Mouse (Mus musculus) G1E (cell line): ENCODE data around the gene Srd5a3.

Experiments used
- CTCF ChIP-seq: IDR thresholded peaks from 2 replicates; pipeline ENCODE4 v1.5.1; 2012; ENCODE audit warnings: low read depth, low read length, inconsistent platforms, mixed read lengths
- GATA1 ChIP-seq: IDR thresholded peaks from 2 replicates; pipeline ENCODE4 v1.6.1; 2012; ENCODE audit warnings: borderline replicate concordance, low read length, inconsistent platforms, mixed read lengths
- TAL1 ChIP-seq: conservative IDR thresholded peaks from 2 replicates; pipeline ENCODE4 v1.6.1; 2012; ENCODE audit warnings: low read depth, low read length, inconsistent platforms, mixed read lengths

- TF ChIP-seq TAL1 (no peak), CTCF (no peak), GATA1 (no peak)
These were observed 31.6 kb upstream of the Srd5a3 start for GRCm38 (mm10) chr5:76108496-76108895.
